Mouse (Mus musculus) liver, embryonic 15.5 days (tissue): Measurements from ENCODE around the gene Adat3. TPM values are rescaled to one million over a fixed set of nuclear protein-coding genes. Genes with fewer than 3 reads are reported as not detected.
"Not testable (repeated sequence)": the region's sequence is repeated elsewhere in the genome, so short reads cannot be mapped to it uniquely, and the experiment has no call there.

ENCODE experiments used
- ATAC-seq: fragments of 200-750 bp; cut with Nextera tagmentation; 2 replicates; pipeline ENCODE4 v1.8.0; 2017; ENCODE audit warnings: moderate number of reproducible peaks, mild to moderate bottlenecking, moderate library complexity; ENCODE audit not compliant: insufficient read depth
- H3K27ac ChIP-seq: fragments of 300-500 bp; sonication (generic); replicated peaks from 2 replicates; pipeline ENCODE4 v1.5.1; 2015; ENCODE audit warnings: mild to moderate bottlenecking, inconsistent platforms
- H3K27me3 ChIP-seq: fragments of 300-500 bp; sonication (generic); 2 replicates; pipeline ENCODE4 v1.6.1; 2015; ENCODE audit warnings: mild to moderate bottlenecking, inconsistent platforms
- H3K36me3 ChIP-seq: fragments of 300-500 bp; sonication (generic); replicated peaks from 2 replicates; pipeline ENCODE4 v1.6.1; 2015; ENCODE audit warnings: moderate library complexity, mild to moderate bottlenecking, inconsistent platforms
- H3K4me1 ChIP-seq: fragments of 300-500 bp; sonication (generic); replicated peaks from 2 replicates; pipeline ENCODE4 v1.6.1; 2015; ENCODE audit warnings: inconsistent platforms
- H3K4me2 ChIP-seq: fragments of 300-500 bp; sonication (generic); 2 replicates; pipeline ENCODE4 v1.6.1; 2015; ENCODE audit warnings: moderate library complexity, mild to moderate bottlenecking, inconsistent platforms
- H3K4me3 ChIP-seq: fragments of 300-500 bp; sonication (generic); replicated peaks from 2 replicates; pipeline ENCODE4 v1.5.1; 2015; ENCODE audit warnings: mild to moderate bottlenecking, inconsistent platforms
- H3K9ac ChIP-seq: fragments of 300-500 bp; sonication (generic); 2 replicates; pipeline ENCODE4 v1.6.1; 2015; ENCODE audit warnings: moderate library complexity, mild to moderate bottlenecking, inconsistent platforms
- H3K9me3 ChIP-seq: fragments of 300-500 bp; sonication (generic); replicated peaks from 2 replicates; pipeline ENCODE4 v1.6.1; 2016; ENCODE audit warnings: inconsistent platforms
- WGBS: fragments of 180-500 bp; shearing (Covaris S2); methylation state at CpG from one replicate; pipeline ENCODE4 v1.1.7; 2015; ENCODE audit warnings: mixed read lengths; ENCODE audit not compliant: insufficient replicate concordance; 5-methylcytosine and 5-hydroxymethylcytosine counted together
- polyA plus RNA-seq: library from polyadenylated mRNA; unstranded; fragments of >200 nt; fragmentation: Nextera tagmentation; extraction: Ambion mirVana; gene quantifications from 2 replicates; pipeline ENCODE4 v1.2.1, GENCODE M21; 2015

The Adat3 gene
- polyA plus RNA-seq, 1 experiment from 2014 or later = 4.8 TPM

- Histone ChIP-seq H3K4me3 (peak overlapping the region; percentile 73), H3K27ac (peak overlapping the region; percentile 94), H3K4me1 (peaks cover 82% of the 10 kb centered on the region), H3K9ac (peak overlapping the region; percentile 68), H3K27me3 (no peaks in the 10 kb centered on the region), H3K9me3 (no peaks in the 10 kb centered on the region), H3K4me2 (peak overlapping the region; percentile 85), H3K36me3 (peaks cover 27% of the 10 kb centered on the region)
- 15% methylated on average over 7 of the region's 7 CpGs for whole genome bisulfite sequencing
- ATAC-seq = peak; percentile 10; the same call in 1 of the 2 replicates
Observed at GRCm38 (mm10) chr10:80603364-80603763, 684 bp downstream of the Adat3 start.

- peaks cover 79% of the 10 kb centered on the region for H3K4me1 ChIP-seq
- H3K4me3 ChIP-seq = peak overlapping the region; percentile 73
- WGBS = 26% methylated on average over 7 of the region's 7 CpGs
- ATAC-seq = peak; percentile 73
- peak overlapping the region; percentile 85 for H3K4me2 ChIP-seq
- H3K9ac ChIP-seq = peak overlapping the region; percentile 68
- no peaks in the 10 kb centered on the region for H3K9me3 ChIP-seq
- peaks cover 34% of the 10 kb centered on the region for H3K36me3 ChIP-seq
- peak overlapping the region; percentile 94 for H3K27ac ChIP-seq
- no peaks in the 10 kb centered on the region for H3K27me3 ChIP-seq
Observed at GRCm38 (mm10) chr10:80604001-80604509, 1.4 kb downstream of the Adat3 start.

- Histone ChIP-seq H3K4me1 (peaks cover 76% of the 10 kb centered on the region), H3K9ac (peak overlapping the region; percentile 18), H3K27me3 (no peaks in the 10 kb centered on the region), H3K36me3 (peaks cover 43% of the 10 kb centered on the region), H3K9me3 (no peaks in the 10 kb centered on the region), H3K4me2 (peak overlapping the region; percentile 85), H3K4me3 (peak overlapping the region; percentile 73; the same call in 1 of the 2 replicates), H3K27ac (peak overlapping the region; percentile 94)
- no peak for ATAC-seq
- 73% methylated on average over 2 of the region's 2 CpGs for WGBS
Observed at GRCm38 (mm10) chr10:80604988-80605387, 2.3 kb downstream of the Adat3 start.

GRCm38 (mm10) chr10:80605721-80606120 is 3.0 kb downstream of the Adat3 start, which contains the start of gene Gm49322:
Gene Gm49322 (plus strand): TSS chr10:80606021.
- peak within 1 kb of the TSS; percentile 85 for H3K4me2 ChIP-seq

GRCm38 (mm10) chr10:80606306-80606705 is 3.6 kb downstream of the Adat3 start:
- no peak overlapping the region for H3K9ac ChIP-seq
- ATAC-seq = no peak
- peaks cover 82% of the 10 kb centered on the region for H3K4me1 ChIP-seq
- H3K4me3 ChIP-seq = no peak overlapping the region
- H3K36me3 ChIP-seq = peaks cover 55% of the 10 kb centered on the region
- no peak overlapping the region for H3K27ac ChIP-seq
- 81% methylated on average over 23 of the region's 23 CpGs for WGBS
- H3K4me2 ChIP-seq = no peak overlapping the region
- no peaks in the 10 kb centered on the region for H3K9me3 ChIP-seq
- no peaks in the 10 kb centered on the region for H3K27me3 ChIP-seq

More at GRCm38 (mm10) chr10:80605721-80606120, 3.0 kb downstream of the Adat3 start, which contains the start of gene Gm49322:
- H3K36me3 ChIP-seq = peaks cover 49% of the 10 kb centered on the region
- H3K27me3 ChIP-seq, ATAC-seq, H3K9me3 ChIP-seq: not testable (repeated sequence)
- H3K9ac ChIP-seq = peak within 1 kb of the TSS; percentile 18
- 65% methylated on average over 4 of the region's 4 CpGs for WGBS
- H3K4me3 ChIP-seq = peak within 1 kb of the TSS; percentile 73; the same call in 1 of the 2 replicates
- H3K27ac ChIP-seq = peak within 1 kb of the TSS; percentile 94
- H3K4me1 ChIP-seq = peaks cover 82% of the 10 kb centered on the region

- Histone ChIP-seq H3K36me3 (peaks cover 57% of the 10 kb centered on the region), H3K27ac (no peak overlapping the region), H3K4me3 (no peak overlapping the region), H3K4me1 (peaks cover 79% of the 10 kb centered on the region), H3K9ac (no peak overlapping the region), H3K9me3 (no peaks in the 10 kb centered on the region), H3K27me3 (no peaks in the 10 kb centered on the region), H3K4me2 (no peak overlapping the region)
- WGBS = 91% methylated on average over 34 of the region's 34 CpGs
- ATAC-seq = no peak
Observed at GRCm38 (mm10) chr10:80606737-80607350, 4.2 kb downstream of the Adat3 start.

GRCm38 (mm10) chr10:80608435-80608834 is 5.8 kb downstream of the Adat3 start:
- H3K36me3 ChIP-seq = peaks cover 72% of the 10 kb centered on the region
- peaks cover 68% of the 10 kb centered on the region for H3K4me1 ChIP-seq
- no peak overlapping the region for H3K4me2 ChIP-seq
- H3K4me3 ChIP-seq = no peak overlapping the region
- ATAC-seq = no peak
- H3K9ac ChIP-seq = no peak overlapping the region
- 70% methylated on average over 3 of the region's 3 CpGs for WGBS
- no peak overlapping the region for H3K27ac ChIP-seq
- no peaks in the 10 kb centered on the region for H3K9me3 ChIP-seq
- no peaks in the 10 kb centered on the region for H3K27me3 ChIP-seq

- H3K36me3 ChIP-seq = peaks cover 81% of the 10 kb centered on the region
- no peak overlapping the region; the same call in 1 of the 2 replicates for H3K27ac ChIP-seq
- no peak for ATAC-seq
Observed at GRCm38 (mm10) chr10:80609269-80609924, 6.7 kb downstream of the Adat3 start.

GRCm38 (mm10) chr10:80610116-80610785 is 7.6 kb downstream of the Adat3 start:
- Histone ChIP-seq H3K9me3 (no peaks in the 10 kb centered on the region), H3K36me3 (peaks cover 89% of the 10 kb centered on the region), H3K27me3 (no peaks in the 10 kb centered on the region), H3K4me2 (no peak overlapping the region), H3K4me3 (no peak overlapping the region), H3K4me1 (peaks cover 50% of the 10 kb centered on the region), H3K27ac (peak overlapping the region; percentile 45; the same call in 1 of the 2 replicates), H3K9ac (no peak overlapping the region)
- no peak for ATAC-seq
- WGBS = 76% methylated on average over 9 of the region's 9 CpGs

More at GRCm38 (mm10) chr10:80609269-80609924, 6.7 kb downstream of the Adat3 start:
- WGBS = 81% methylated on average over 10 of the region's 10 CpGs
- H3K9ac ChIP-seq = no peak overlapping the region
- no peaks in the 10 kb centered on the region for H3K9me3 ChIP-seq
- H3K4me2 ChIP-seq = no peak overlapping the region
- H3K4me3 ChIP-seq = no peak overlapping the region
- H3K4me1 ChIP-seq = peaks cover 59% of the 10 kb centered on the region
- H3K27me3 ChIP-seq = no peaks in the 10 kb centered on the region

- H3K27me3 ChIP-seq = no peaks in the 10 kb centered on the region
- ATAC-seq = peak; percentile 35; the same call in 1 of the 2 replicates
- WGBS = 40% methylated on average over 4 of the region's 4 CpGs
- H3K4me3 ChIP-seq = no peak overlapping the region
- H3K9ac ChIP-seq = no peak overlapping the region
- no peak overlapping the region for H3K4me2 ChIP-seq
- no peaks in the 10 kb centered on the region for H3K9me3 ChIP-seq
- peaks cover 47% of the 10 kb centered on the region for H3K4me1 ChIP-seq
- H3K27ac ChIP-seq = peak overlapping the region; percentile 45; the same call in 1 of the 2 replicates
- peaks cover 94% of the 10 kb centered on the region for H3K36me3 ChIP-seq
Observed at GRCm38 (mm10) chr10:80611024-80611423, 8.3 kb downstream of the Adat3 start.

- no peak for ATAC-seq
- Histone ChIP-seq H3K4me1 (peaks cover 39% of the 10 kb centered on the region), H3K36me3 (peaks cover 85% of the 10 kb centered on the region), H3K27me3 (no peaks in the 10 kb centered on the region), H3K9me3 (no peaks in the 10 kb centered on the region), H3K9ac (no peak overlapping the region), H3K4me2 (no peak overlapping the region), H3K27ac (no peak overlapping the region), H3K4me3 (no peak overlapping the region)
- WGBS = 82% methylated on average over 3 of the region's 3 CpGs
Observed at GRCm38 (mm10) chr10:80611905-80612304, 9.2 kb downstream of the Adat3 start.
